Mouse (Mus musculus): Measurements from ENCODE around the gene Selplg.

DNA sequence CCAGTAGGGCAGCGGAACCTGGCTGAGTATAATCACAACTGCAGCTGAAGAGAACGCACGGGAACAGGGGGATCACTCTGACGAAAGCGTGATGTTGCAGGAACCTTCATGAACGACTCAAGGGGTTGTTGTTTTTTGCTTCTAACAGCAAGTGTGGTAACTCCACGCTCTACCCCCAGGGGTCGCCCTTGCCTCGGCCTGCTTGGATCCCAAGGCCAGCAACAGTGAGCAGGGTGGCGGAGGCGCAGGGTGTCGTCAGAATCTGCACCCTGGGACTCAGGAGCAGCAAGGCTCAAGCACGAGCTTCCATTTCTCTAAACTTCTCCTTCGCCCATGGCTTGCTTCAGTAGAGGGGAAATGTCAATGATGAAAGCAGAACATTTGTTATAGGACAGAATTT, 22.1 kb upstream of the Selplg start:
- TF ChIP-seq CTCF (IDR thresholded peaks at IDR 0.05; ENCODE audit: extremely low read depth, insufficient read depth, insufficient read length, insufficient replicate concordance) (peak; percentile 98), POLR2A (IDR thresholded peaks at IDR 0.05; ENCODE audit: low read depth, low read length) (no peak)

Data from spleen, adult 2 months (tissue).